Mouse (Mus musculus) CH12.LX (cell line): ENCODE data around the gene Ssx2ip. TPM values are rescaled to one million over a fixed set of nuclear protein-coding genes. Genes with fewer than 3 reads are reported as not detected.

Experiments used
- DNase-seq: peaks from one replicate; pipeline ENCODE4 v3.0.0-alpha.2; 2013; ENCODE audit errors: extremely low read depth
- H3K27ac ChIP-seq: 2 replicates; pipeline ENCODE4 v1.5.1; 2012; ENCODE audit warnings: low read depth, mild to moderate bottlenecking, control low read depth, moderate library complexity; ENCODE audit not compliant: insufficient read depth
- H3K27me3 ChIP-seq: replicated peaks from 2 replicates; pipeline ENCODE3; 2012; ENCODE audit warnings: inconsistent platforms
- H3K36me3 ChIP-seq, 2 experiments: replicated peaks in 1 of 2; 2 replicates each; pipeline versions ENCODE3 to v1.6.1; 2012; ENCODE audit warnings: inconsistent platforms in 1 of 2, low read length in 1 of 2, mild to moderate bottlenecking in 1 of 2, mixed read lengths in 1 of 2, moderate library complexity in 1 of 2; ENCODE audit not compliant: control insufficient read depth in 1 of 2, insufficient read depth in 1 of 2
- H3K4me1 ChIP-seq, 2 experiments: 2 replicates each; pipeline ENCODE4 v1.6.1; 2012; ENCODE audit warnings: inconsistent platforms in 1 of 2, moderate library complexity in 1 of 2; ENCODE audit not compliant: insufficient read depth in 2 of 2, control insufficient read depth in 1 of 2
- H3K4me2 ChIP-seq: 2 replicates; pipeline ENCODE4 v1.6.1; 2012; ENCODE audit warnings: low read depth, mild to moderate bottlenecking, control low read depth; ENCODE audit not compliant: poor library complexity, insufficient read depth, severe bottlenecking
- H3K4me3 ChIP-seq, 3 experiments: fragments of 150-350 bp in 1 of 3; sonication (generic) in 1 of 3; replicated peaks in 1 of 3; 2 replicates each; pipeline versions ENCODE3 to v1.5.1; 2011 to 2012; ENCODE audit warnings: low read depth in 2 of 3, low read length in 2 of 3, mild to moderate bottlenecking in 2 of 3, moderate library complexity in 2 of 3, control low read depth in 1 of 3, improper control_type of control experiment in 1 of 3, inconsistent platforms in 1 of 3, mixed read lengths in 1 of 3; ENCODE audit not compliant: poor library complexity in 1 of 3
- H3K79me2 ChIP-seq: replicated peaks from 2 replicates; pipeline ENCODE4 v1.6.1; 2012; ENCODE audit warnings: mild to moderate bottlenecking, moderate library complexity; ENCODE audit not compliant: control insufficient read depth, poor library complexity, insufficient read depth, severe bottlenecking; ENCODE audit errors: extremely low read depth
- H3K9ac ChIP-seq: 2 replicates; pipeline ENCODE4 v1.6.1; 2012; ENCODE audit warnings: low read depth, mild to moderate bottlenecking, control low read depth, moderate library complexity; ENCODE audit not compliant: insufficient read depth
- H3K9me3 ChIP-seq: replicated peaks from 2 replicates; pipeline ENCODE3; 2012; ENCODE audit warnings: low read length, inconsistent platforms, mixed read lengths
- BHLHE40 ChIP-seq: IDR thresholded peaks from 2 replicates; pipeline ENCODE4 v1.6.1; 2011; ENCODE audit warnings: mild to moderate bottlenecking, low read depth, low read length, improper control_type of control experiment
- CHD1 ChIP-seq: IDR thresholded peaks from 2 replicates; pipeline ENCODE4 v1.6.1; 2012; ENCODE audit warnings: low read depth, low read length, improper control_type of control experiment, inconsistent platforms
- CTCF ChIP-seq, 2 experiments: IDR thresholded peaks in 1 of 2; conservative IDR thresholded peaks in 1 of 2; 2 replicates each; pipeline ENCODE4 v1.5.1; 2011 to 2012; ENCODE audit warnings: low read depth in 2 of 2, low read length in 2 of 2, improper control_type of control experiment in 1 of 2, inconsistent platforms in 1 of 2, mild to moderate bottlenecking in 1 of 2, moderate library complexity in 1 of 2
- E2F4 ChIP-seq: IDR thresholded peaks from 2 replicates; pipeline ENCODE4 v1.6.1; 2011; ENCODE audit warnings: low read depth, low read length, improper control_type of control experiment; ENCODE audit not compliant: insufficient replicate concordance
- ELF1 ChIP-seq: IDR thresholded peaks from 2 replicates; pipeline ENCODE4 v1.6.1; 2014; ENCODE audit warnings: low read depth, mild to moderate bottlenecking, inconsistent platforms, low read length, improper control_type of control experiment
- ETS1 ChIP-seq: conservative IDR thresholded peaks from 2 replicates; pipeline ENCODE4 v1.6.1; 2012; ENCODE audit warnings: low read depth, mild to moderate bottlenecking, inconsistent platforms, low read length, improper control_type of control experiment, moderate library complexity
- HCFC1 ChIP-seq: IDR thresholded peaks from 2 replicates; pipeline ENCODE4 v1.6.1; 2012; ENCODE audit warnings: low read depth, mild to moderate bottlenecking, inconsistent platforms, low read length, improper control_type of control experiment
- JUN ChIP-seq: IDR thresholded peaks from 2 replicates; pipeline ENCODE4 v1.6.1; 2011; ENCODE audit warnings: low read depth, mild to moderate bottlenecking, low read length, improper control_type of control experiment, moderate library complexity; ENCODE audit not compliant: insufficient read depth
- JUND ChIP-seq: conservative IDR thresholded peaks from 2 replicates; pipeline ENCODE4 v1.6.1; 2011; ENCODE audit warnings: low read depth, low read length, improper control_type of control experiment
- MAFK ChIP-seq: IDR thresholded peaks from 2 replicates; pipeline ENCODE4 v1.6.1; 2011; ENCODE audit warnings: low read length, improper control_type of control experiment; ENCODE audit not compliant: insufficient replicate concordance
- MAZ ChIP-seq: IDR thresholded peaks from 2 replicates; pipeline ENCODE4 v1.6.1; 2012; ENCODE audit warnings: low read depth, mild to moderate bottlenecking, inconsistent platforms, low read length, improper control_type of control experiment, moderate library complexity
- MEF2A ChIP-seq: IDR thresholded peaks from 2 replicates; pipeline ENCODE4 v1.6.1; 2014; ENCODE audit warnings: low read depth, mild to moderate bottlenecking, inconsistent platforms, low read length, improper control_type of control experiment, borderline replicate concordance
- MXI1 ChIP-seq: IDR thresholded peaks from 2 replicates; pipeline ENCODE4 v1.6.1; 2011; ENCODE audit warnings: mild to moderate bottlenecking, low read depth, low read length, improper control_type of control experiment
- MYC ChIP-seq: IDR thresholded peaks from 2 replicates; pipeline ENCODE4 v1.6.1; 2011; ENCODE audit warnings: low read depth, mild to moderate bottlenecking, improper control_type of control experiment, low read length
- NELFE ChIP-seq: IDR thresholded peaks from 2 replicates; pipeline ENCODE4 v1.6.1; 2011; ENCODE audit warnings: low read depth, low read length, improper control_type of control experiment
- POLR2A ChIP-seq: IDR thresholded peaks from 2 replicates; pipeline ENCODE4 v1.6.1; 2011; ENCODE audit warnings: low read depth, mild to moderate bottlenecking, improper control_type of control experiment, low read length
- RAD21 ChIP-seq: IDR thresholded peaks from 2 replicates; pipeline ENCODE4 v1.6.1; 2011; ENCODE audit warnings: low read depth, mild to moderate bottlenecking, low read length, improper control_type of control experiment, moderate library complexity
- RCOR1 ChIP-seq: conservative IDR thresholded peaks from 2 replicates; pipeline ENCODE4 v1.6.1; 2012; ENCODE audit warnings: low read depth, mild to moderate bottlenecking, inconsistent platforms, low read length, improper control_type of control experiment
- SMC3 ChIP-seq: IDR thresholded peaks from 2 replicates; pipeline ENCODE4 v1.6.1; 2011; ENCODE audit warnings: low read depth, low read length, improper control_type of control experiment
- USF1 ChIP-seq: IDR thresholded peaks from 2 replicates; pipeline ENCODE4 v1.6.1; 2014; ENCODE audit warnings: low read depth, mild to moderate bottlenecking, inconsistent platforms, low read length, improper control_type of control experiment
- USF2 ChIP-seq: conservative IDR thresholded peaks from 2 replicates; pipeline ENCODE4 v1.6.1; 2011; ENCODE audit warnings: low read depth, low read length, improper control_type of control experiment
- ZC3H11A ChIP-seq: IDR thresholded peaks from 2 replicates; pipeline ENCODE4 v1.6.1; 2012; ENCODE audit warnings: low read depth, mild to moderate bottlenecking, inconsistent platforms, low read length, improper control_type of control experiment
- ZKSCAN1 ChIP-seq: IDR thresholded peaks from 2 replicates; pipeline ENCODE4 v1.6.1; 2012; ENCODE audit warnings: low read depth, inconsistent platforms, low read length, improper control_type of control experiment, borderline replicate concordance
- dilution Hi-C: fragments of 300-500 bp; cut with MboI; formaldehyde crosslinking; loops from 2 replicates; pipeline ENCODE4 v1.14.3; 2020; ENCODE audit warnings: low sequenced_read_pairs; ENCODE audit not compliant: extremely low pct_unique_long_range_greater_than_20kb, extremely low pct_ligation_motif_present
- in situ Hi-C: fragments of 300-500 bp; cut with MboI; formaldehyde crosslinking; loops from 3 replicates; pipeline ENCODE4 v1.14.3; 2019; ENCODE audit warnings: low sequenced_read_pairs, low pct_ligation_motif_present, low pct_unique_long_range_greater_than_20kb, mixed read lengths
- polyA plus RNA-seq: library from polyadenylated mRNA; unstranded; fragments of >175 nt; gene quantifications from 2 replicates; pipeline ENCODE4 v1.2.1, GENCODE M21; 2012; ENCODE audit warnings: low read depth; ENCODE audit not compliant: insufficient read length
- total RNA-seq, 2 experiments: library from RNA; depleted of rRNA; stranded (reverse); fragments of 300-350 nt in 1 of 2; fragments of >200 nt in 1 of 2; gene quantifications; 2 replicates each; pipeline ENCODE4 v1.2.3; 2012 to 2014

Gene Ssx2ip
- total and polyA plus RNA-seq, 3 experiments: 28.0 to 32.6 (median 31.9) TPM

DNA sequence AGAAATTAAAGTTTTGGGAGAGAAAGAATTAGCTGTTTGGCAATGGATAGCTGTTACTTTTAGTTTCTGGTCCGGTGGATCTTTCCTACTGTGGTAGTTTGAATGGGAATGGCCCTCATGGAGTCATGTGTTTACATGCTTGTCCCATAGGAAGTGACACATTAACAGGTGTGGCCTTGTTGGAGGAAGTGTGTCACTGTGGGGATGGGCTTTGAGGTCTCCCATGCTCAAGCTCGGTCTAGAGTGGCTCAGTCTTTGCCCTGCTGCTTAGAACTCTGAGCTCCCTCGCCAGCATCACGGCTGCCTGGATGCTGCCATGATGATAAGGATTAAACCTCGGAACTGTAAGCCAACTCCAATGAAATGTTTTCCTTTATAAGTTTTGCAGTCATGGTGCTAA lies 46.9 kb downstream of the Ssx2ip start (continued):
- TF ChIP-seq MXI1: peak; percentile 89
- TF ChIP-seq CTCF (conservative IDR thresholded peaks at IDR 0.05 in 1 of 2, IDR thresholded peaks at IDR 0.05 in 1 of 2; ENCODE audit: low read depth in 2 of 2, low read length in 2 of 2): no peak
- no peak for TF ChIP-seq JUND
- TF ChIP-seq NELFE: peak; percentile 62
- no peak for TF ChIP-seq MAFK

DNA sequence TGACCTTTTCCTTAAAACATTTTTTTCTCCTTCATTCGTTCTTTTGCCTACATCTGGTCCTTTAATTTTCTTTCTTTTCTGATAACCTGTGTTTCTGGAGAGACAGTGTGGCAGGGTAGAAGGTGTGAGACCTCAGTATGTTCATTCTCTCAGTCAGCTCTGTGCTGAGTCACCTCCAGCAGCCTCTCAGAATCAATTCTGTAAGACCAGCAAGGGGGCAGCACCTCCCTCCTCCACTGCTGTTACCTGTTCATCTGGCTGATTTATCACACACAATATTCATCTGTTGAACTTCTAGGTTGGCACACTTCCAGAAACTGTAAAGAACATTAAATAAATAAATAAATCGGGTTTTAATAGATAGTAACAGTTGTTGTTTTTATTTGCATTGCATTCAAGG lies 58.5 kb downstream of the Ssx2ip start:
- H3K4me1 ChIP-seq: peaks cover 0 to 5% of the 10 kb centered on the region in 2 experiments; a peak in 2 of 4 replicates
- H3K9me3 ChIP-seq: no peaks in the 10 kb centered on the region
- H3K27ac ChIP-seq: no peak overlapping the region
- TF ChIP-seq JUN: no peak
- TF ChIP-seq MEF2A: no peak
- no peak for TF ChIP-seq MYC
- TF ChIP-seq ZKSCAN1: no peak
- TF ChIP-seq CHD1: 0 out of 2 replicates have a peak, but pooled peaks have one; percentile 29
- TF ChIP-seq POLR2A: no peak
- no peak for TF ChIP-seq E2F4
- TF ChIP-seq USF1: no peak
- TF ChIP-seq ZC3H11A: no peak
- peak; percentile 9; the same call in 1 of the 2 replicates for TF ChIP-seq MAFK
- TF ChIP-seq MAZ: no peak
- no peak for TF ChIP-seq ETS1
- TF ChIP-seq RAD21: peak; percentile 41
- peak in 1 of 2 experiments; percentile 55; a peak in 2 of 4 replicates for TF ChIP-seq CTCF (conservative IDR thresholded peaks at IDR 0.05 in 1 of 2, IDR thresholded peaks at IDR 0.05 in 1 of 2; ENCODE audit: low read depth in 2 of 2, low read length in 2 of 2)
- no peak for TF ChIP-seq BHLHE40
- TF ChIP-seq SMC3: peak; percentile 39
- no peak for TF ChIP-seq USF2
- no peak for TF ChIP-seq HCFC1
- no peak for TF ChIP-seq ELF1
- no peak for TF ChIP-seq RCOR1
- TF ChIP-seq NELFE: no peak
- no peak for TF ChIP-seq MXI1
- no peak overlapping the region for H3K4me3 ChIP-seq
- H3K4me2 ChIP-seq: no peak overlapping the region
- no peaks in the 10 kb centered on the region for H3K79me2 ChIP-seq
- no peak overlapping the region for H3K9ac ChIP-seq
- peak; percentile 38 for DNase-seq
- no peaks in the 10 kb centered on the region for H3K27me3 ChIP-seq
- H3K36me3 ChIP-seq: peaks cover 7 to 43% of the 10 kb centered on the region in 2 experiments
- in situ Hi-C loops: no loop called here
- dilution Hi-C loops: no loop called here
